Mouse (Mus musculus) lung, embryonic 16.5 days (tissue): ENCODE measurements around the gene Tecpr1. TPM values are rescaled to one million over a fixed set of nuclear protein-coding genes. Genes with fewer than 3 reads are reported as not detected.

Experiments
- ATAC-seq: fragments of 200-750 bp; cut with Nextera tagmentation; 2 replicates; pipeline ENCODE4 v1.8.0; 2017; ENCODE audit warnings: low read depth, mild to moderate bottlenecking, moderate library complexity
- H3K27ac ChIP-seq: fragments of 300-500 bp; sonication (generic); 2 replicates; pipeline ENCODE4 v1.5.1; 2014; ENCODE audit warnings: mild to moderate bottlenecking, control low read depth, low read length
- H3K27me3 ChIP-seq: fragments of 300-500 bp; sonication (generic); 2 replicates; pipeline ENCODE4 v1.6.1; 2014; ENCODE audit warnings: low read depth, low read length, mixed read lengths; ENCODE audit not compliant: control insufficient read depth, insufficient read depth
- H3K36me3 ChIP-seq: fragments of 300-500 bp; sonication (generic); 2 replicates; pipeline ENCODE4 v1.6.1; 2014; ENCODE audit warnings: low read length; ENCODE audit not compliant: control insufficient read depth, insufficient read depth
- H3K4me1 ChIP-seq: fragments of 300-500 bp; sonication (generic); replicated peaks from 2 replicates; pipeline ENCODE4 v1.6.1; 2014; ENCODE audit warnings: low read length, mixed read lengths; ENCODE audit not compliant: control insufficient read depth, insufficient read depth
- H3K4me2 ChIP-seq: fragments of 300-500 bp; sonication (generic); 2 replicates; pipeline ENCODE4 v1.6.1; 2014; ENCODE audit warnings: low read depth, low read length, control low read depth
- H3K4me3 ChIP-seq: fragments of 300-500 bp; sonication (generic); 2 replicates; pipeline ENCODE4 v1.5.1; 2014; ENCODE audit warnings: mild to moderate bottlenecking, low read length, control low read depth
- H3K9ac ChIP-seq: fragments of 300-500 bp; sonication (generic); 2 replicates; pipeline ENCODE4 v1.6.1; 2014; ENCODE audit warnings: low read length, control low read depth
- H3K9me3 ChIP-seq: fragments of 300-500 bp; sonication (generic); 2 replicates; pipeline ENCODE4 v1.6.1; 2016; ENCODE audit warnings: low read length; ENCODE audit not compliant: control insufficient read depth
- WGBS: fragments of 180-500 bp; shearing (Covaris S2); extraction: QIAGEN DNeasy Blood & Tissue Kit; methylation state at CpG from one replicate; pipeline ENCODE4 v1.1.7; 2014; 5-methylcytosine and 5-hydroxymethylcytosine counted together
- polyA plus RNA-seq: library from polyadenylated mRNA; unstranded; fragments of >200 nt; fragmentation: Nextera tagmentation; extraction: Ambion mirVana; gene quantifications from 2 replicates; pipeline ENCODE4 v1.2.1, GENCODE M21; 2015

Tecpr1 gene
- polyA plus RNA-seq, 1 experiment from 2014 or later, result 28.4 TPM

DNA sequence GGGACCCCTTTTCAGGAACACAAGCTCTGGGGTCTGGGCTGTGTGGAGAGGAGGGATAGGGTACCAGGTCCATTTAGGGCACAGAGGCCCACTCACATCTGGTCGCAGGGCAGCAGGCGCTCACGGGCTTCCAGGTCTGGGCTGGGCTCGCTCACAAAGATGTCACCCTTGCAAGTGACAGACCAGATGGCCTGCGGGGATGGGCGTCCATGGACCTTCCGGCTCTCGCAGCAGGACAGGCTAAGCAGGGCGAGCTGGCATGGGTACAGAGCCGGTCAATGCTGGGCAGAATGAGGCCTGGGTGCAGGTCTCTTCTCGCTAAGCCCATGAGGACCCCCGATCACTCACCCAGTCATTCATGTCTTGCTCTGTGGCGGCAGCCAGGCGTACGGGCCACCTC lies 17.3 kb downstream of the Tecpr1 start:
- Histone ChIP-seq H3K4me2 (no peak overlapping the region), H3K36me3 (peaks cover 30% of the 10 kb centered on the region), H3K4me1 (no peaks in the 10 kb centered on the region), H3K9me3 (peaks cover 6% of the 10 kb centered on the region; the same call in 1 of the 2 replicates), H3K27ac (no peak overlapping the region), H3K4me3 (no peak overlapping the region), H3K27me3 (no peaks in the 10 kb centered on the region), H3K9ac (no peak overlapping the region)
- ATAC-seq, result no peak
- WGBS, result 96% methylated on average over 15 of the region's 15 CpGs

DNA sequence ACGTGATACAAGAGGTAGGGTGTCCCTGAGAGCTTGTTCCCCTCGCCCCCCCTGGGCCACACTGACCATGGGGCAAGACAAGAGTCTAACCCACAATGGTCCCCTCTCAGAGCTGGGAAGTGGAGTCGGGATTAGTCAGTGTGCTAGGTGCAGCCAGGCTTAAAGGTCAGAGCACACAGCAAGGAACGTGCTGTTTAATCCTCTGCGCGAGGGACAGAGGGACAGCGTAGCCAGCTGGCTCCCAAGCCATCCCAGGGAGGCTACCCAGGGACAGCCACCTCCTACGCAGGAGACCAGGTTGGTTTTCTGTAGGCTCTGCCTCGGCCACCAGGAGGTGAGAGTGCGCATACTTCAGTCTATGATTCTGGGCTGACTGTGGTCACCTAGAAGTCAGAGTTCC lies 18.5 kb downstream of the Tecpr1 start:
- no peaks in the 10 kb centered on the region for H3K4me1 ChIP-seq
- H3K9me3 ChIP-seq, result peaks cover 6% of the 10 kb centered on the region; the same call in 1 of the 2 replicates
- no peak overlapping the region for H3K9ac ChIP-seq
- no peak for ATAC-seq
- H3K36me3 ChIP-seq, result peaks cover 29% of the 10 kb centered on the region
- H3K4me3 ChIP-seq, result no peak overlapping the region
- WGBS, result 76% methylated on average over 10 of the region's 10 CpGs
- H3K27ac ChIP-seq, result no peak overlapping the region
- no peak overlapping the region for H3K4me2 ChIP-seq
- H3K27me3 ChIP-seq, result no peaks in the 10 kb centered on the region

DNA sequence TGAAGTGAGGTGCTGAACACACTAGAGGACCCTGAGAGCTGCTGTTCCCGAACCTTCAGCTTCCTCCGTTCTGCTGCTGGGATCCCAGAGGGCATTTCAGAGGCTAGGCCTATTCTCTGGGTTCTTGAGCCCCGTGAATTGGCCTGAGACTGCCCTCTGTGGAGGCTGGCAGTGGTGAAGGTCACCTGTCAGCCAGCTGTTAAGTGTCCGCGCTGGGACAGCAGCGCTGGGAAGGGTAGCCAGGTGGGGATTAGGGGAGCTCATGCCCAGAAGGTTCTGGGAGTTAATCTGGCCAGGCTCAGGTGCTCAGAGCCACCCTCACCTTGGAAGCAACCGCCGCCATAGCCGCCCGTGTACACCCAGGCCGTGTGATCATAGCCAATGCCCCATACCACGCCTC lies 19.1 kb downstream of the Tecpr1 start:
- peaks cover 6% of the 10 kb centered on the region; the same call in 1 of the 2 replicates for H3K9me3 ChIP-seq
- no peak for ATAC-seq
- H3K27ac ChIP-seq, result no peak overlapping the region
- no peaks in the 10 kb centered on the region for H3K4me1 ChIP-seq
- peaks cover 24% of the 10 kb centered on the region for H3K36me3 ChIP-seq
- H3K4me2 ChIP-seq, result no peak overlapping the region
- H3K9ac ChIP-seq, result no peak overlapping the region
- no peaks in the 10 kb centered on the region for H3K27me3 ChIP-seq
- H3K4me3 ChIP-seq, result no peak overlapping the region
- WGBS, result 85% methylated on average over 12 of the region's 12 CpGs

DNA sequence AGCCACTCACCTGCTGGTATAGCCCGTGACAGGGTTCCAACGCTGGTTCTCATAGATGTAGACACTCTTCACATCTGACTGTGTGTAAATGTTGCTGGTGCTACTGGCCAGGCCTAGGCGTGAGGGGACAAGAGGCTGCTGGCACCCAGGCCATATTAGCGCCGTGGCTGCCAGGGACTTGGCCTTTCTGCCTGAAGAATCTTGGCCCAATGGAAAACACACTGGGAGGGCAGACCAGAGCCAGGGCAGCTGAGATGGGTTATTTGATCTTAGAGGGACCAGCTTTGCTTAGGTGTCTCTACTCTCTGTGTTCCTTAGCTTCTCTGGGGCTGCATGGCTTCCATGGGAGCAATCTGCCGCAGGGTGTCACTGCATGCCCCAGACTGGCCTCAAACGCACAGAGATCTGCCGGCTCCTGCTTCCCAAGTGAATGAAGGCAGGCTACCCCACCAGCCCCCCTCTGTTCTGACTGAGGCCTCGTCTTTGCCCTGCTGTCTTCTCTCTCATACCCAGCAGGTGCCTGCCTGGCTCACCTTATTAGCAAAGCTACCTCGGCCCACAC lies 19.9 kb downstream of the Tecpr1 start:
- Histone ChIP-seq H3K9me3 (peaks cover 6% of the 10 kb centered on the region; the same call in 1 of the 2 replicates), H3K4me1 (no peaks in the 10 kb centered on the region), H3K27me3 (no peaks in the 10 kb centered on the region), H3K27ac (no peak overlapping the region), H3K4me2 (no peak overlapping the region), H3K9ac (no peak overlapping the region), H3K36me3 (peaks cover 21% of the 10 kb centered on the region), H3K4me3 (no peak overlapping the region)
- 91% methylated on average over 10 of the region's 10 CpGs for WGBS
- ATAC-seq, result no peak

DNA sequence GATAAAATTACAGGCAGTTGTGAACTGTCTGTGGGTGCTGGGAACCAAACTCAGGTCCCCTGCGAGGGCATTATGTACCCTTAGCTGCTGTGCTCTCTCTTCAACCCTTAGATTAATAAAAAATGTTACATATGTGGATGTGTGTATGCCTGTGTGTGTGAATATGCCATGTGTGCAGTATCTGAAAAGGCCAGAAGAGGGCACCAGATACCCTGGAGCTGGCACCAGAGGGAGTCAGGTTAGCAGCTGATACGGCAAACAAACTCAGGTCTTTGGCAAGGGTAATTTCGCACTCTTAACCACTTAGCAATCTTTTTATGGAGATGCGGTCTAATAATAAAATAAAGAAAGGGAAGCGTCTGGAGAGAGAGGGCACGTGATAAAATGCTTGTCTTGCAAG lies 21.0 kb downstream of the Tecpr1 start:
- Histone ChIP-seq H3K27me3 (no peaks in the 10 kb centered on the region), H3K4me3 (no peak overlapping the region), H3K27ac (no peak overlapping the region), H3K9ac (no peak overlapping the region), H3K4me2 (no peak overlapping the region), H3K4me1 (no peaks in the 10 kb centered on the region), H3K36me3 (peaks cover 19% of the 10 kb centered on the region), H3K9me3 (peaks cover 6% of the 10 kb centered on the region; the same call in 1 of the 2 replicates)
- 96% methylated on average over 6 of the region's 6 CpGs for WGBS
- no peak for ATAC-seq

DNA sequence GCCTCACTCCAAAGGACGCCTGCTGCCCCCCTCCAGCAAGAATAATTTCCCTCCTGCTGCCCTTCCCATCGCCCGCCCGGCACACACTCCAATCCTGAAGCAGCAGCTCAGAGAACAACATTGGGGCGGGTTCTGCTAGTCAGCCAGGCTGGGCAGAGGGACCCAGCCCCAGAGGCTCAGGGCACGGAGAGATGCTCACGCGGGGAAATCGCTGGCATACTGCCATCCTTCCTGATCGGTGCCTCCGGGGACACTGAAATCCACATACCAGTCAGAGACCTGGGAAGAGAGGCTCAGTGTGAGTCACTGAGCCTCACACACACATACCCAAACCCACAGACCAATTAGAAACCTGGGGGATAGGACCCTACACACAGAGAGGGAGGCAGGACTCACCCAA lies 22.8 kb downstream of the Tecpr1 start:
- H3K36me3 ChIP-seq, result peaks cover 16% of the 10 kb centered on the region
- 76% methylated on average over 11 of the region's 11 CpGs for WGBS

DNA sequence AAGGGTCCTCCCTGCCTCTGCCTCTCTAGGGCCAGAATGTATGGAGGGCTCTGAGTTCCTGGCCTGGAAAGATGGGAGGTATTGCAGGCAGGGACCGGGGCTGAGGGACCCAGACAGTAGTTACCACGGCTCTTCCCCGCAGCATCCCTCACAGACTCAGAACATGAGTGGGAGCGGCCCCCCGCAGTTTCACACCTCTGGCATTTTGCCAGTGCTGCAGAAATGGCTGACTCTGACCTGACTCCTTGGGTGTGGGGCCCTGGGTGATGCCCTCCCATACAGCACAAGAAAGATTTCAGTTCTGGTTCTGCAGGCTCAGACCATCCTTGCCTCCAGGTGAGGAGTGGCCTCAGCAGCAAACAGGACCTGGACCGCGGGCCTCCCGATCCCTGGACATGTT lies 27.8 kb downstream of the Tecpr1 start:
- no peak for ATAC-seq
- no peak overlapping the region for H3K27ac ChIP-seq
- H3K9ac ChIP-seq, result no peak overlapping the region
- no peak overlapping the region for H3K4me2 ChIP-seq
- H3K27me3 ChIP-seq, result no peaks in the 10 kb centered on the region
- H3K36me3 ChIP-seq, result 0 out of 2 replicates have a peak, but pooled peaks cover 1% of the 10 kb centered on the region
- 82% methylated on average over 8 of the region's 8 CpGs for WGBS
- no peaks in the 10 kb centered on the region; the same call in 1 of the 2 replicates for H3K4me1 ChIP-seq
- H3K9me3 ChIP-seq, result no peaks in the 10 kb centered on the region
- no peak overlapping the region for H3K4me3 ChIP-seq

More for the DNA sequence above, 22.8 kb downstream of the Tecpr1 start:
- Histone ChIP-seq H3K27me3 (no peaks in the 10 kb centered on the region), H3K4me2 (no peak overlapping the region), H3K4me3 (no peak overlapping the region), H3K9me3 (peaks cover 6% of the 10 kb centered on the region; the same call in 1 of the 2 replicates), H3K9ac (no peak overlapping the region), H3K27ac (no peak overlapping the region), H3K4me1 (no peaks in the 10 kb centered on the region; the same call in 1 of the 2 replicates)
- no peak for ATAC-seq

DNA sequence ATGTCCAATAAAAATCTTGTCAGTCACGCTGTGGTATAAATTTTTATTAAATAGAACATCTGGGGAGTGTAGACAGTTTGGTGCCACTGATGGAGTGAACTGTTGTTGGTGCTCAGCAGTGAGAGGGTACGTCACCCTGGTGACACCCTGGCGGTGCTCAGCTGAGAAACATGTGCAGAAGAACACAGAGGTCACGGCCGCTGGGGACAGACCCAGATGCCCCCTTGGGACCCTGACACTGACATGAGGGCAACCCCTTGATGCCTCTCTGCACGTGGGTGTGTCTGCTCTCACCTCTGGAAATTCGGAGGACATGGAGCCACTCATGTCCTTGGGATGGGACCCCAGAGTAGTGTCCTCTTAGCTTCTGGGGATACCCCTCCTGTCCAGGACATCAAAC lies 29.0 kb downstream of the Tecpr1 start:
- Histone ChIP-seq H3K9ac (no peak overlapping the region), H3K27me3 (no peaks in the 10 kb centered on the region), H3K27ac (no peak overlapping the region), H3K4me3 (no peak overlapping the region), H3K36me3 (no peaks in the 10 kb centered on the region), H3K4me2 (no peak overlapping the region), H3K4me1 (peaks cover 11% of the 10 kb centered on the region), H3K9me3 (no peaks in the 10 kb centered on the region)
- WGBS, result 75% methylated on average over 7 of the region's 7 CpGs
- no peak for ATAC-seq

DNA sequence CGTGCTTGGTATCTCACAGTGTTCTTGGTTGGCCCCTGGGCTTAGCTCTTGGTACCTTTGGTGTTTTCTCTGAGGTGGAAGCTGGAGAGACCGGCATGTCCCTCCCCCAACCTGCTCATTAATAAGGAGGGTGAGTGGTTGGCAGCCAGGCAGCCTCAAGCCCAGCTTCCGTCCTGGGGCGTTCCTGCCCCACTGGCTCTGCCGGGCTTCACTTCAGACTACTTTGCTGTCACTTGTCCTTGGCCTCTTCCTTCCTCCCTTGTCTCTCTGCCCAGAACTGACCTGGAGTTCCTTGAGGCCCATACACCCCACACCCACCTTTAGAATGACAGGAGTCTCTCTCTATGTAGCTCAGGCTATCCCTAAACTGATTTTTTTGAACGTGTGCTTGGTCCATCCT lies 30.7 kb downstream of the Tecpr1 start:
- H3K36me3 ChIP-seq, result no peaks in the 10 kb centered on the region
- no peaks in the 10 kb centered on the region for H3K9me3 ChIP-seq
- H3K4me2 ChIP-seq, result no peak overlapping the region
- no peak overlapping the region for H3K27ac ChIP-seq
- 57% methylated on average over 6 of the region's 6 CpGs for WGBS
- no peak overlapping the region for H3K9ac ChIP-seq
- no peak overlapping the region for H3K4me3 ChIP-seq
- peak; percentile 10; the same call in 1 of the 2 replicates for ATAC-seq
- H3K27me3 ChIP-seq, result no peaks in the 10 kb centered on the region
- peaks cover 11% of the 10 kb centered on the region for H3K4me1 ChIP-seq
